Mouse (Mus musculus) heart, embryonic 15.5 days (tissue): ENCODE results near the gene Macf1. TPM values are rescaled to one million over a fixed set of nuclear protein-coding genes. Genes with fewer than 3 reads are reported as not detected.
"Not testable (repeated sequence)": the region's sequence is repeated elsewhere in the genome, so short reads cannot be mapped to it uniquely, and the experiment has no call there.

Experiments used
- ATAC-seq: fragments of 200-750 bp; cut with Nextera tagmentation; replicated peaks from 2 replicates; pipeline ENCODE4 v1.8.0; 2017; ENCODE audit warnings: low read depth, moderate TSS enrichment; ENCODE audit not compliant: insufficient number of reproducible peaks, insufficient read depth, low FRiP score
- H3K27ac ChIP-seq: fragments of 300-500 bp; sonication (generic); 2 replicates; pipeline ENCODE4 v1.5.1; 2015; ENCODE audit warnings: mild to moderate bottlenecking, inconsistent platforms
- H3K27me3 ChIP-seq: fragments of 300-500 bp; sonication (generic); 2 replicates; pipeline ENCODE4 v1.6.1; 2015; ENCODE audit warnings: inconsistent platforms
- H3K36me3 ChIP-seq: fragments of 300-500 bp; sonication (generic); 2 replicates; pipeline ENCODE4 v1.6.1; 2015; ENCODE audit warnings: mild to moderate bottlenecking, inconsistent platforms
- H3K4me1 ChIP-seq: fragments of 300-500 bp; sonication (generic); replicated peaks from 2 replicates; pipeline ENCODE4 v1.6.1; 2015; ENCODE audit warnings: inconsistent platforms
- H3K4me2 ChIP-seq: fragments of 300-500 bp; sonication (generic); 2 replicates; pipeline ENCODE4 v1.6.1; 2015; ENCODE audit warnings: inconsistent platforms, mild to moderate bottlenecking, moderate library complexity
- H3K4me3 ChIP-seq: fragments of 300-500 bp; sonication (generic); 2 replicates; pipeline ENCODE4 v1.5.1; 2015; ENCODE audit warnings: mild to moderate bottlenecking, inconsistent platforms
- H3K9ac ChIP-seq: fragments of 300-500 bp; sonication (generic); 2 replicates; pipeline ENCODE4 v1.6.1; 2015; ENCODE audit warnings: mild to moderate bottlenecking, inconsistent platforms
- H3K9me3 ChIP-seq: fragments of 300-500 bp; sonication (generic); replicated peaks from 2 replicates; pipeline ENCODE4 v1.6.1; 2016; ENCODE audit warnings: inconsistent platforms
- WGBS: fragments of 180-500 bp; shearing (Covaris S2); methylation state at CpG from one replicate; pipeline ENCODE4 v1.1.7; 2015; ENCODE audit warnings: mixed read lengths; 5-methylcytosine and 5-hydroxymethylcytosine counted together
- polyA plus RNA-seq: library from polyadenylated mRNA; unstranded; fragments of >200 nt; fragmentation: Nextera tagmentation; extraction: Ambion mirVana; gene quantifications from 2 replicates; pipeline ENCODE4 v1.2.1, GENCODE M21; 2015

Gene Macf1
- polyA plus RNA-seq, 1 experiment from 2014 or later = 51.0 TPM

DNA sequence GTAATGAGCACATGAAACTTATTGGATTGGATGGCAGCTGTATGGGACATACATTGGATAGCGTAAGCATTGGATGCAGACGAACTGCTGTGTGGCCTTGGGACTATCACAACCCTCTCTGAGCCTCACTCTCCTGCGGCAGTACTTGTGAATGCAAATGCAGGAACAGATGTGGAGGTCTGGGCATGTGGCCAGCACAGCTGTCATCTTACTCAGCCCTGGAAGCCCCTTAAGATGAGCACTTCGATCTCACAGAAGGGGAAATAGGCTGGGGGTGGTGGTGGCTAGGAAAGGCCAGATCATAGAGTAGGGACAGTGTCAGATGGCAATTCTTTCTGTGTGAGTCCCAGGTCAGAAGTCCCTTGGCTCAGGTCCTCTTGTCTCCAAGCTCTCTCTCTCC, 346.5 kb downstream of the Macf1 start:
- Histone ChIP-seq H3K27ac (no peak overlapping the region), H3K36me3 (no peaks in the 10 kb centered on the region), H3K4me3 (no peak overlapping the region), H3K9ac (no peak overlapping the region), H3K9me3 (no peaks in the 10 kb centered on the region), H3K27me3 (peaks cover 36% of the 10 kb centered on the region), H3K4me1 (peaks cover 6% of the 10 kb centered on the region), H3K4me2 (no peak overlapping the region)
- no peak for ATAC-seq
- 71% methylated on average over 4 of the region's 4 CpGs for WGBS

DNA sequence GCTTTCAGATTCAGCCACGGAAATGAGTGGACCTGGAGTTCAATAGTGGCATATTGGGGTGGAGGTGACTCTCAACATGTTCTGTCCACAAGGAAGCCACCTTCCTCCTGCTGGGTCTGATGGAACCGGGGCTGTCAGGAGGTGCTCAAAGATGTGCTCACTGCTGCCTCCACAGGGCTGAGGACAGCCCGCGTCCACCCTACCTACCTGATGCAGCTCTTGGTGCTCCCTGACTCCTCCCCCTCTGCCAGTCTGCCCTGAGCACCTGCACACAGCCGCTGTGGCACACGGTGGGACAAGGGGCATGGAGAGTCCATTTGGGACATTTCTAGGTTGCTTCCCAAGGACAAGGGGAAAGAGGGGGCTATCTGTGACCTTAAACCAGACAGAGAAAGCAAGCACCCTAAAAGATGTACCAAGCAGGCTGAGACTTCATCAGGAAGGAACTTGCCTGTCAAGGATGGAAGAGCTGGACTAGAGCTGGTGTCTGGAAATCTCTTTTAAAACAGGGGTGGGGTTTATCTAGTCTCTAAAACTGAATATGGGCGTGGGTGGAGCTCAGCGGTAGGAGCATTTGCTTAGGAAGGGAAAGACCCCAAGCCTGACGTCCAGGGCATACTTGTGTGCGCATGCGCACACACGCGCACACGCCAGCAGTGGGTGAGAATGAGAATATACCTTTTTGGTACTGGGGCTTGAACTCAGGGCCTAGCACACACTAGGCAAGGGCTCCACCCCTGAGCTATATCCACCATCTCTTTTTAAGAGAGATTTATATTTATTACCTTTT, 348.2 kb downstream of the Macf1 start:
- no peak overlapping the region for H3K4me3 ChIP-seq
- no peak overlapping the region for H3K4me2 ChIP-seq
- no peak for ATAC-seq
- H3K36me3 ChIP-seq = no peaks in the 10 kb centered on the region
- no peak overlapping the region for H3K27ac ChIP-seq
- H3K9ac ChIP-seq = no peak overlapping the region
- peaks cover 19% of the 10 kb centered on the region for H3K27me3 ChIP-seq
- no peaks in the 10 kb centered on the region for H3K9me3 ChIP-seq
- 64% methylated on average over 14 of the region's 14 CpGs for WGBS
- no peaks in the 10 kb centered on the region for H3K4me1 ChIP-seq

DNA sequence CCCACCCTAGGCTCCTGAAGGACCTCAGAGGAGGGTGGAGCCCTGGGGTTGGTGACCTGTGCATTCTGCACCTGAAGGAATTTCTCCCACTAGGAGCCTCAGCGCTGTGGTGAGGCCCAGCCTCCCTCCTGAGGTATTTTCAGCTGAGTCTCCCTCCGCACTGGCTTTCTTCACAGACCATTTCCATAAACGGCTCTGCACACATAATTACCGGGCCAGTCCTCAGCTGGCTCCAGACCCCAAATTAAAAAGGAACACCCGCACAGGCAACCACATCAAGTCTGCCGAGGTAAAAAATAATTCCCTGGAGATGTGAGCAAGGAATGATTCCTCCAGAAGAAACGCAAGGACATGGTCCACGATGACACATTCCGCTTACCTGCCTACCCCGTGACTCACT, 348.9 kb downstream of the Macf1 start:
- not testable (repeated sequence) for H3K36me3 ChIP-seq, H3K9ac ChIP-seq, ATAC-seq, H3K27ac ChIP-seq, H3K9me3 ChIP-seq, H3K4me1 ChIP-seq, H3K4me2 ChIP-seq, H3K4me3 ChIP-seq
- H3K27me3 ChIP-seq = peaks cover 11% of the 10 kb centered on the region
- 76% methylated on average over 10 of the region's 10 CpGs for WGBS

DNA sequence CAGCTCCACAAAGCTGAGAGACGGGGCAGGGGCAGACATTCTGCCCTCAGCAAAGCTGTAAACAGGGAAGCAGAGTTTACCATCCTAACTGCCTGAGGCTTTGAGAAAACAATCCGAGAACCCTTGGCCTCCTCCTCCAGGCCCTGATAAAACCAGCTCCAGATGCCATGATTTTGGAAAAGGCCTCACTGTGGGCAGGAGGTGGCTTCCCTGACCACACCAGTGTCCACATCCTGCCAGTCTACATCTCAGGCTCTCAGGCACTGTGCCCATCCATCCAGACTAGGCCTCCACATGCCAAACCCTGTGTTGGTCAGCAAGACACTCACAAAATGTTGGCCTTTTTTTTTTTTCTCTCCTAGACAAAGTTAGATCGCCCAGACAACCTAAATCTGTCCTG, 350.0 kb downstream of the Macf1 start:
- no peak overlapping the region for H3K27ac ChIP-seq
- no peak for ATAC-seq
- H3K36me3 ChIP-seq = no peaks in the 10 kb centered on the region
- 70% methylated on average over 3 of the region's 3 CpGs for WGBS
- H3K27me3 ChIP-seq = peaks cover 7% of the 10 kb centered on the region
- no peak overlapping the region for H3K4me2 ChIP-seq
- H3K4me3 ChIP-seq = no peak overlapping the region
- no peak overlapping the region for H3K9ac ChIP-seq
- no peaks in the 10 kb centered on the region for H3K9me3 ChIP-seq
- H3K4me1 ChIP-seq = no peaks in the 10 kb centered on the region

GRCm38 (mm10) chr4:123333151-123333550, 351.0 kb downstream of the Macf1 start:
- no peak for ATAC-seq
- no peak overlapping the region for H3K27ac ChIP-seq
- H3K9me3 ChIP-seq = no peaks in the 10 kb centered on the region
- H3K27me3 ChIP-seq = 0 out of 2 replicates have a peak, but pooled peaks cover under 1% of the 10 kb centered on the region
- no peak overlapping the region for H3K4me3 ChIP-seq
- no peak overlapping the region for H3K4me2 ChIP-seq
- no peaks in the 10 kb centered on the region for H3K4me1 ChIP-seq
- WGBS = 93% methylated on average over 4 of the region's 4 CpGs
- no peak overlapping the region for H3K9ac ChIP-seq
- no peaks in the 10 kb centered on the region for H3K36me3 ChIP-seq

DNA sequence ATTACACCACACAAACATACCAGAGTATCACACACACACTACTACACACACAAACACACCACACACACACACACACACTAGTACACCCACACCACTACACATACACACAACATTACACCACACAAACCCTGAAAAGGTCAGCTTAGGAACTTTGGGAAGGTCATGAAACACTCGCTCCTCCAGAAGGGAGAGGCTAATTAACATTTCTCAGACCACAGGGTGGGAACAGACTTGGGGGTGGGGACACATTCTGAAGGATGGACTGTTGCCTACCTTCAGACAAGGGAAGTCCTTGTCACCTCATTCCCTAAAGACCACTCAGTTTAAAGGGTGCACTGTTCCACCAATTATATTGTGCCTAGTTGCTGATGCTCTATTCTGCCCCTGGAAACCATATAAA, 352.2 kb downstream of the Macf1 start:
- ATAC-seq, H3K27ac ChIP-seq, H3K27me3 ChIP-seq, H3K4me1 ChIP-seq, H3K9me3 ChIP-seq, H3K4me3 ChIP-seq, H3K36me3 ChIP-seq, H3K4me2 ChIP-seq, H3K9ac ChIP-seq: not testable (repeated sequence)
- 79% methylated on average over 1 of the region's 1 CpGs for WGBS

DNA sequence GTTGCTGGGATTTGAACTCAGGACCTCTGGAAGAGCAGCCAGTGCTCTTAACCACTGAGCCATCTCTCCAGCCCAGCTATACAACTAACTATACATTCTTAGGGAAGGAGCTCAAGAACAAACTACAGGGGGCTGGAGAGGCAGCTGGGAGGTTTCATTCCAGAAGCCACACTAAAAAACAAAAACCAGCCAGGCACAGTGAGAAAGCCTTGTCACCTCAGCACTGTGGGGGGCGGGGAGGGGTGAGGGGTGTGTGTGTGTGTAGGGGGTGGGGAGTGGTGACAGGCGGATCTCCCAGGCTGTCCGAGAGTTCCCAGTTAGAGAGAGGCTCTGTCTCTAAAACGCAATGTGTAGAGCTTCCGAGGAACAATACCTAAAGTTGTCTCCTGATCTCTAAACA, 352.8 kb downstream of the Macf1 start:
- no peak for ATAC-seq
- Histone ChIP-seq H3K27me3 (no peaks in the 10 kb centered on the region), H3K9ac (no peak overlapping the region), H3K9me3 (no peaks in the 10 kb centered on the region), H3K4me1 (peaks cover under 1% of the 10 kb centered on the region; the same call in 1 of the 2 replicates), H3K27ac (no peak overlapping the region), H3K36me3 (no peaks in the 10 kb centered on the region), H3K4me2 (no peak overlapping the region), H3K4me3 (no peak overlapping the region)
- 58% methylated on average over 5 of the region's 5 CpGs for WGBS

- Histone ChIP-seq H3K27ac (no peak overlapping the region), H3K36me3 (no peaks in the 10 kb centered on the region), H3K27me3 (peaks cover 3% of the 10 kb centered on the region; the same call in 1 of the 2 replicates), H3K9me3 (no peaks in the 10 kb centered on the region), H3K4me1 (peaks cover 5% of the 10 kb centered on the region), H3K4me3 (no peak overlapping the region), H3K4me2 (no peak overlapping the region), H3K9ac (no peak overlapping the region)
- no peak for ATAC-seq
- 64% methylated on average over 6 of the region's 6 CpGs for WGBS
Measured at GRCm38 (mm10) chr4:123328946-123329345, 355.2 kb downstream of the Macf1 start.

GRCm38 (mm10) chr4:123327630-123328029, 356.5 kb downstream of the Macf1 start:
- Histone ChIP-seq H3K9me3 (no peaks in the 10 kb centered on the region), H3K9ac (no peak overlapping the region), H3K27ac (no peak overlapping the region), H3K36me3 (no peaks in the 10 kb centered on the region), H3K4me1 (peaks cover 11% of the 10 kb centered on the region), H3K4me2 (no peak overlapping the region), H3K27me3 (peaks cover 14% of the 10 kb centered on the region), H3K4me3 (no peak overlapping the region)
- no peak for ATAC-seq
- WGBS = 52% methylated on average over 3 of the region's 3 CpGs

DNA sequence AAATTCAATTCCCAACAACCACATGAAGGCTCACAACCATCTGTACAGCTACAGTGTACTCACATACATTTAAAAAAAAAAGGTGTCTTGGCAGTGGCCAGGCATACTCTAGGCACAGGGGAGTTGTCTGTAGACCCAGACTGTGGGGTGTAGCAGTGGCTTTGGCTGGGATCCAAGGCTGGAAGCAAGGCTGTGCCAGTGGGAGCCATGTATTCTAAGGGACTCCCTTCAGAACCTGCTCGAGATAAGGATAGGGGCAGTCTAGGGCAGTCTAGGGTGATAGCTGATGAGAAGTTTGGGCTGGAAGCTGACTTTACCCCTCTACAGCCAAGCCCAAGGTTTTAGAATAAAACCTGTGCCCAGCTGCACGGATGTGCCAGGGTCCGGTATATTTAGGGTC, 358.1 kb downstream of the Macf1 start:
- H3K27me3 ChIP-seq = peaks cover 21% of the 10 kb centered on the region
- no peaks in the 10 kb centered on the region for H3K36me3 ChIP-seq
- peaks cover 11% of the 10 kb centered on the region for H3K4me1 ChIP-seq
- WGBS = 61% methylated on average over 3 of the region's 3 CpGs
- no peak overlapping the region for H3K9ac ChIP-seq
- no peak overlapping the region for H3K4me3 ChIP-seq
- no peak for ATAC-seq
- no peaks in the 10 kb centered on the region for H3K9me3 ChIP-seq
- no peak overlapping the region for H3K27ac ChIP-seq
- H3K4me2 ChIP-seq = no peak overlapping the region

- Histone ChIP-seq H3K36me3 (no peaks in the 10 kb centered on the region), H3K9me3 (no peaks in the 10 kb centered on the region), H3K4me1 (peaks cover 11% of the 10 kb centered on the region), H3K4me3 (peak within 1 kb of the TSS; percentile 32), H3K9ac (no peak within 1 kb of the TSS), H3K27ac (no peak within 1 kb of the TSS), H3K27me3 (peaks cover 21% of the 10 kb centered on the region), H3K4me2 (peak within 1 kb of the TSS; percentile 56)
- ATAC-seq = no peak
- WGBS = 18% methylated on average over 13 of the region's 13 CpGs
Measured at GRCm38 (mm10) chr4:123323534-123323933, 360.6 kb downstream of the Macf1 start, which contains the start of gene Oxct2a. Gene Oxct2a, minus strand, starts transcription at chr4:123323634.

GRCm38 (mm10) chr4:123322910-123323309, 361.2 kb downstream of the Macf1 start:
- Histone ChIP-seq H3K4me1 (peaks cover 11% of the 10 kb centered on the region), H3K27me3 (peaks cover 21% of the 10 kb centered on the region), H3K4me3 (peak overlapping the region; percentile 32), H3K4me2 (peak overlapping the region; percentile 56)
- H3K9ac ChIP-seq, H3K9me3 ChIP-seq, H3K27ac ChIP-seq, H3K36me3 ChIP-seq, ATAC-seq: not testable (repeated sequence)
- WGBS = 10% methylated on average over 23 of the region's 38 CpGs
